Mouse (Mus musculus): ENCODE measurements around the gene Fam19a1.

DNA sequence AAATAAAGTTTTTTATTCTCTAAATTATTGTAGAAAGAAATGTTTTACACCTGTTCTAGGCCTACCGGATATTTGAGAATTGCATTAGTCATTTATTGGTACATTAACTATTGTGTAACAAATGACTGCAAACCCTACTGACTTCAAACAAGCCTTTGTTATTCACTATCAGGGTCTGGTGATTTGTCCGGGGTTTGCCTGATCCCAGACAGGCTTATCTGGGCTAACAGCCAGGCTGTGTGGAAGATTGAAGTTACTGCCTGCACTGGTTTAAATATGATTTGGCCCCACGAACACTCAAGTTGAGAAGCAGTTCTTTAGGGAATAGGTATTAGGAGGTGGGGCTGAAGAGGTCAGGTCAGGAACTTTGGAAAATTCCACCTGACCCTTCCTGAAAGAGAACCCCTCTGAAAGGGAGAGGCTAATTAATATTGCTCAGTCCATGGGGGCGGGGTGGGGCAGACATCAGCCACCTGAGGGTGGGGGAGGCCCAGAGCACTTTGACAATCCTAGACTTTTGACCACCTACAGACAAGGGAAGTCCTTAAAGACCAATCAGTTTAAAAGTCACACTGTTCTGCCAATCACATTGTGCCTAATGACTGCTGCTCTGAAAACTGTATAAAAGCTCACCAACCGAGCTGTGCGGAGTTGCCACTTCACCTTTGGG is 344.8 kb downstream of the Fam19a1 start:
- TF ChIP-seq POLR2A (IDR thresholded peaks at IDR 0.05; ENCODE audit: borderline replicate concordance, insufficient read depth, low read length) (no peak), CTCF (IDR thresholded peaks at IDR 0.05; ENCODE audit: borderline replicate concordance, insufficient read depth, low read depth, low read length) (no peak)
